Mouse (Mus musculus): ENCODE results near the gene Reps1. TPM values are rescaled to one million over a fixed set of nuclear protein-coding genes. Genes with fewer than 3 reads are reported as not detected.
A peak's percentile ranks its signal among the peaks of the same experiment; 100 is the strongest.

Reps1 gene
- polyA plus RNA-seq, 1 experiment from 2014 or later = 3.0 TPM

- Histone ChIP-seq H3K9ac (ENCODE audit: low read depth, low read length) (peak overlapping the region; percentile 59), H3K36me3 (ENCODE audit: control insufficient read depth, insufficient read depth) (no peaks in the 10 kb centered on the region; the same call in 1 of the 2 replicates), H3K27ac (ENCODE audit: low read length) (peak overlapping the region; percentile 52), H3K9me3 (replicated peaks; ENCODE audit: control insufficient read depth, low read length) (no peaks in the 10 kb centered on the region), H3K4me3 (ENCODE audit: low read depth, low read length) (peak overlapping the region; percentile 63), H3K4me2 (ENCODE audit: low read depth, low read length) (peak overlapping the region; percentile 69), H3K4me1 (ENCODE audit: control insufficient read depth, low read depth, low read length) (peaks cover 4% of the 10 kb centered on the region), H3K27me3 (ENCODE audit: control insufficient read depth, insufficient read depth, low read depth, low read length) (no peaks in the 10 kb centered on the region)
- peak; percentile 71 for ATAC-seq (ENCODE audit: low read depth)
- WGBS (ENCODE audit: insufficient replicate concordance) = under 1% methylated on average over 21 of the region's 21 CpGs
Measured at GRCm38 (mm10) chr10:18022312-18022711, 33.3 kb upstream of the Reps1 start.

- H3K4me1 ChIP-seq (ENCODE audit: control insufficient read depth, low read depth, low read length) = peaks cover 4% of the 10 kb centered on the region
- H3K27ac ChIP-seq (ENCODE audit: low read length) = peak within 1 kb of the TSS; percentile 57
- peak; percentile 90 for ATAC-seq (ENCODE audit: low read depth)
- peak within 1 kb of the TSS; percentile 59 for H3K9ac ChIP-seq (ENCODE audit: low read depth, low read length)
- H3K36me3 ChIP-seq (ENCODE audit: control insufficient read depth, insufficient read depth) = no peaks in the 10 kb centered on the region; the same call in 1 of the 2 replicates
- no peaks in the 10 kb centered on the region for H3K27me3 ChIP-seq (ENCODE audit: control insufficient read depth, insufficient read depth, low read depth, low read length)
- WGBS (ENCODE audit: insufficient replicate concordance) = under 1% methylated on average over 37 of the region's 37 CpGs
- H3K4me2 ChIP-seq (ENCODE audit: low read depth, low read length) = peak within 1 kb of the TSS; percentile 69
- peak within 1 kb of the TSS; percentile 63 for H3K4me3 ChIP-seq (ENCODE audit: low read depth, low read length)
- no peaks in the 10 kb centered on the region for H3K9me3 ChIP-seq (replicated peaks; ENCODE audit: control insufficient read depth, low read length)
Measured at GRCm38 (mm10) chr10:18022741-18023347, 32.8 kb upstream of the Reps1 start, which contains the start of gene Abracl. Gene Abracl (minus strand): TSS chr10:18023288.

- Histone ChIP-seq H3K36me3 (ENCODE audit: control insufficient read depth, insufficient read depth) (no peaks in the 10 kb centered on the region), H3K4me1 (ENCODE audit: control insufficient read depth, low read depth, low read length) (no peaks in the 10 kb centered on the region), H3K27ac (ENCODE audit: low read length) (no peak overlapping the region), H3K27me3 (ENCODE audit: control insufficient read depth, insufficient read depth, low read depth, low read length) (no peaks in the 10 kb centered on the region), H3K9ac (ENCODE audit: low read depth, low read length) (no peak overlapping the region), H3K4me3 (ENCODE audit: low read depth, low read length) (no peak overlapping the region), H3K9me3 (replicated peaks; ENCODE audit: control insufficient read depth, low read length) (no peaks in the 10 kb centered on the region), H3K4me2 (ENCODE audit: low read depth, low read length) (no peak overlapping the region)
- WGBS (ENCODE audit: insufficient replicate concordance) = 72% methylated on average over 4 of the region's 4 CpGs
- ATAC-seq (ENCODE audit: low read depth) = no peak
Measured at GRCm38 (mm10) chr10:18034408-18034807, 21.3 kb upstream of the Reps1 start.

- H3K9me3 ChIP-seq (replicated peaks; ENCODE audit: control insufficient read depth, low read length) = no peaks in the 10 kb centered on the region
- no peaks in the 10 kb centered on the region for H3K27me3 ChIP-seq (ENCODE audit: control insufficient read depth, insufficient read depth, low read depth, low read length)
- no peak for ATAC-seq (ENCODE audit: low read depth)
- no peaks in the 10 kb centered on the region for H3K4me1 ChIP-seq (ENCODE audit: control insufficient read depth, low read depth, low read length)
- no peak overlapping the region for H3K4me3 ChIP-seq (ENCODE audit: low read depth, low read length)
- H3K9ac ChIP-seq (ENCODE audit: low read depth, low read length) = no peak overlapping the region
- H3K4me2 ChIP-seq (ENCODE audit: low read depth, low read length) = no peak overlapping the region
- no peak overlapping the region for H3K27ac ChIP-seq (ENCODE audit: low read length)
- no peaks in the 10 kb centered on the region for H3K36me3 ChIP-seq (ENCODE audit: control insufficient read depth, insufficient read depth)
- WGBS (ENCODE audit: insufficient replicate concordance) = 57% methylated on average over 5 of the region's 5 CpGs
Measured at GRCm38 (mm10) chr10:18036849-18037248, 18.8 kb upstream of the Reps1 start.

GRCm38 (mm10) chr10:18046380-18046779, 9.3 kb upstream of the Reps1 start:
- H3K36me3 ChIP-seq (ENCODE audit: control insufficient read depth, insufficient read depth) = no peaks in the 10 kb centered on the region
- no peak overlapping the region for H3K9ac ChIP-seq (ENCODE audit: low read depth, low read length)
- H3K4me2 ChIP-seq (ENCODE audit: low read depth, low read length) = no peak overlapping the region
- H3K9me3 ChIP-seq (replicated peaks; ENCODE audit: control insufficient read depth, low read length) = no peaks in the 10 kb centered on the region
- H3K4me3 ChIP-seq (ENCODE audit: low read depth, low read length) = no peak overlapping the region
- H3K4me1 ChIP-seq (ENCODE audit: control insufficient read depth, low read depth, low read length) = no peaks in the 10 kb centered on the region
- no peak overlapping the region for H3K27ac ChIP-seq (ENCODE audit: low read length)
- H3K27me3 ChIP-seq (ENCODE audit: control insufficient read depth, insufficient read depth, low read depth, low read length) = no peaks in the 10 kb centered on the region
- no peak for ATAC-seq (ENCODE audit: low read depth)

GRCm38 (mm10) chr10:18047380-18048146, 8.1 kb upstream of the Reps1 start:
- ATAC-seq (ENCODE audit: low read depth) = peak; percentile 67; the same call in 1 of the 2 replicates
- no peaks in the 10 kb centered on the region for H3K9me3 ChIP-seq (replicated peaks; ENCODE audit: control insufficient read depth, low read length)

GRCm38 (mm10) chr10:18055009-18055695, 509 bp upstream of the Reps1 start:
- no peaks in the 10 kb centered on the region for H3K9me3 ChIP-seq (replicated peaks; ENCODE audit: control insufficient read depth, low read length)
- peak overlapping the region; percentile 83 for H3K9ac ChIP-seq (ENCODE audit: low read depth, low read length)
- H3K36me3 ChIP-seq (ENCODE audit: control insufficient read depth, insufficient read depth) = no peaks in the 10 kb centered on the region
- no peaks in the 10 kb centered on the region for H3K27me3 ChIP-seq (ENCODE audit: control insufficient read depth, insufficient read depth, low read depth, low read length)
- peaks cover 6% of the 10 kb centered on the region for H3K4me1 ChIP-seq (ENCODE audit: control insufficient read depth, low read depth, low read length)
- H3K27ac ChIP-seq (ENCODE audit: low read length) = peak overlapping the region; percentile 75
- H3K4me2 ChIP-seq (ENCODE audit: low read depth, low read length) = peak overlapping the region; percentile 88
- H3K4me3 ChIP-seq (ENCODE audit: low read depth, low read length) = peak overlapping the region; percentile 84
- ATAC-seq (ENCODE audit: low read depth) = peak; percentile 93
- WGBS (ENCODE audit: insufficient replicate concordance) = 3% methylated on average over 58 of the region's 61 CpGs

More at GRCm38 (mm10) chr10:18047380-18048146, 8.1 kb upstream of the Reps1 start:
- H3K4me1 ChIP-seq (ENCODE audit: control insufficient read depth, low read depth, low read length) = no peaks in the 10 kb centered on the region
- no peak overlapping the region for H3K9ac ChIP-seq (ENCODE audit: low read depth, low read length)
- H3K36me3 ChIP-seq (ENCODE audit: control insufficient read depth, insufficient read depth) = no peaks in the 10 kb centered on the region
- 55% methylated on average over 10 of the region's 10 CpGs for WGBS (ENCODE audit: insufficient replicate concordance)
- H3K27ac ChIP-seq (ENCODE audit: low read length) = no peak overlapping the region
- no peak overlapping the region for H3K4me2 ChIP-seq (ENCODE audit: low read depth, low read length)
- no peaks in the 10 kb centered on the region for H3K27me3 ChIP-seq (ENCODE audit: control insufficient read depth, insufficient read depth, low read depth, low read length)
- no peak overlapping the region for H3K4me3 ChIP-seq (ENCODE audit: low read depth, low read length)

- no peak for ATAC-seq (ENCODE audit: low read depth)
- H3K36me3 ChIP-seq (ENCODE audit: control insufficient read depth, insufficient read depth) = no peaks in the 10 kb centered on the region
- no peaks in the 10 kb centered on the region for H3K27me3 ChIP-seq (ENCODE audit: control insufficient read depth, insufficient read depth, low read depth, low read length)
- no peak overlapping the region for H3K27ac ChIP-seq (ENCODE audit: low read length)
- peak overlapping the region; percentile 88 for H3K4me2 ChIP-seq (ENCODE audit: low read depth, low read length)
- H3K9me3 ChIP-seq (replicated peaks; ENCODE audit: control insufficient read depth, low read length) = no peaks in the 10 kb centered on the region
- peaks cover 6% of the 10 kb centered on the region for H3K4me1 ChIP-seq (ENCODE audit: control insufficient read depth, low read depth, low read length)
- peak overlapping the region; percentile 83 for H3K9ac ChIP-seq (ENCODE audit: low read depth, low read length)
- WGBS (ENCODE audit: insufficient replicate concordance) = under 1% methylated on average over 8 of the region's 8 CpGs
- H3K4me3 ChIP-seq (ENCODE audit: low read depth, low read length) = peak overlapping the region; percentile 84
Measured at GRCm38 (mm10) chr10:18056391-18056745, 707 bp downstream of the Reps1 start.
